Mouse (Mus musculus) gastrocnemius, postnatal 4 days (tissue): Measurements from ENCODE around the gene Rps6ka4. TPM values are rescaled to one million over a fixed set of nuclear protein-coding genes. Genes with fewer than 3 reads are reported as not detected.

Experiments used
- DNase-seq, 2 experiments: peaks; one replicate each; pipeline ENCODE4 v3.0.0; 2021 to 2022; ENCODE audit warnings: low spot score in 2 of 2, mixed read lengths in 2 of 2
- total RNA-seq, 2 experiments: library from RNA; stranded (reverse); gene quantifications; 2 replicates each; pipeline ENCODE4 v1.2.3; 2021

Gene Rps6ka4
- total RNA-seq, 2 experiments from 2014 or later = 17.8 to 18.7 TPM

DNA sequence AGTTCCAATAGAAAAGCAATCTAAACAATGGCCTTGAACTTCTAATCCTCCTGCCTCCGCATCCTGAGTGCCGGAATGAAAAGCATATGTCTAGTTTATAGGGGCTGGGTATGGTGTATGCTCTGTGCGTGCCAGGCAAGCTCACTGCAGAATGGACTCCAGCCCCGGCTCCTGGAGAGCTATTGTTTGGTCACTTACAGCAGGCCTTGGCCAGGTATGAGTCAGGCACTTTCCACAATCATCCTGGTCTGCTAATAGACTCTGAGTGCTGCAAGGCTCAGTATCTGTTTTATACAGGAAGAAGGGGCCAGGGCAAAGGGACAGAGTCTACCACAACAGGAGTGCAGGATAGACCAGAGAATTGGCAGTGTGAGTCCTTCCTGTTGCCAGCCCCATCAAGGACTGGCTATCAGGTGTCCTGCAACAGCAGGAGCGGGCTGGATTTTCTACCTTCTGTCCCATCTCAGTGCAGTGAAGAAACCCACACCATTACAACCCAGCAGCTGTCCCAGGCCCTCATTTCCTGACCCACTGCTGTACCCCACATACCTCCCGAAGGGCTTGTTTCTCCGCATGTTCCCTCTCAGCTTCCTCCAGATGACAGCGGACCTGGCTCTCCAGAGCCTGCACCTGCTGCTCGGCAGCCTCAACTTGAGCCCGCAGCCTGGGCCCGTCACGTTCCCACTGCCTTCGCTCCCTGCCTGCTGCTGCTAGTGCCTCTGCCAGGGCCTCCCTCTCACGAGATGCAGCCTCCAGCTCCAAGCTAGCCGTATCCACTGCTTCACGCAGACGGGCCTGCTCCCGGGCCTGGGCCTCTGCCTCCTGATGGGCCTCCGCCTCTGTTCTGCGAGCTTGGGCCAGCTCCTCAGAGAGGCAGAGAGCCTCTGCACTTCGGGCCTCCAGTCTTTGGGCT is 12.2 kb upstream of the Rps6ka4 start:
- DNase-seq = no peak

GRCm38 (mm10) chr19:6851497-6851896 is 11.1 kb upstream of the Rps6ka4 start:
- no peak for DNase-seq

DNA sequence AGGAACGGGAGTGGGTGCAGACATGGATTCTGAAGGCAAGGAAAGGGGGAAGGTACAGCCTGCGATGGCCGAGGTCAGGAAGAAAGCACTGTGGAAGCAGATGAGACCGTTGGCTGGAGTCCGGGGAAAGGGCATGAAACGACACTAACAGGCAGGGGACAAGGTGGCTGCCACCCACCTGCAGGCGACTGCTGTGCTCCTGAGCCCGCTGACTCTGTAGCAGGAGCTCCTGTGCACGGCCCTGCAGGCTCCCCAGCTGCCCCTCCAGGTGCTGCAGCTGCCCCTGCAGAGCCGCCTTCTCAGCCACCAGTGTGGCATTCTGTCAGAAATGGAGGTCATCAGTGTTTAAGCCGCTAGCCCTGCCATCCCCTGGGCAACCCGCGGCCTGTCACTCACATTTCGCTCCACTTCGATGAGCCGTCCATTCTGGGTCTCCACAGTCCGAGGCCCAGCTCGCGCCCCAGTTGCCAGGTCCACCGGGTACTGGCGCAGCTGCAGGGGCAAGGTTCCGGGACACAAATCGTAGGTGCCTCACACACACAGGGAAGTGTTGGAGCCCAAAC is 9.2 kb upstream of the Rps6ka4 start:
- no peak for DNase-seq

GRCm38 (mm10) chr19:6847841-6848517 is 7.5 kb upstream of the Rps6ka4 start:
- no peak for DNase-seq

DNA sequence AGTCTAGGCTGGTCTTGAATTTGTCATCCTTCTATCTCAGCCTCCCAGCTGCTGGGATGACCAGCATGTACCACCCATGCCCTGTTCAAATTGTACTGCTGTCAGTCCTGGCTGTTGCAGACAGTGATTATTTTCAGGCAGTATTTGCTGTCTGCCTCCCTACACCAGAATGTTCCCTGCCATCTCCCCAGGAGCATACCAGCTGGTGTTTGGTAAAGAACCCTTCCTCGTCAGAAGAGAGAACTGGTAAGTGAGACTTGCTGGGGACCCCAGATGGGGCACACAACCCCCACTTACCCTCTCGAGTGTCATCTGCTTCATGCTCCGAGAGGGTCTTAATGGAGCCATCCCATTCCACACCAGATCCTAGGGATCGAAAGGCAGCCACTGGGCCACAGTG is 5.6 kb upstream of the Rps6ka4 start:
- no peak for DNase-seq

DNA sequence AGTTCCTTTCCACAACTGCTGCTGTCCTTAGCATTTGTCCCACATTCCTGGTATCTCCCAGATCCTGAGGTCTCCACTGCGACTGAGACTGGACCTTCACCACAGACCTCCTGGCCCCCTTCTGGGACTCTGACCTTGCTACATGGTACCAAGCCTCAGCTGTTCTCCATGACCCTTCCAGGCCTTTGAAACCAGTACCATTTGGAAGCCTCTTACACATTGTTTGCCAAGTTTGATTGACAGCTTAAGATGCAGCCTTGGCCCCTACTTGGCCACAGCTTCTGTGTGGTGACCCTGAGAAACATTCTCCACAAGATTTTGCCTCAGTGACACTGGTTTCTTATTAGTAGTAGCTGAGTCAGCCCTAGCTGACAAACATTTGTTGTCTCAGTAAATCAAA is 1.9 kb upstream of the Rps6ka4 start:
- no peak for DNase-seq

DNA sequence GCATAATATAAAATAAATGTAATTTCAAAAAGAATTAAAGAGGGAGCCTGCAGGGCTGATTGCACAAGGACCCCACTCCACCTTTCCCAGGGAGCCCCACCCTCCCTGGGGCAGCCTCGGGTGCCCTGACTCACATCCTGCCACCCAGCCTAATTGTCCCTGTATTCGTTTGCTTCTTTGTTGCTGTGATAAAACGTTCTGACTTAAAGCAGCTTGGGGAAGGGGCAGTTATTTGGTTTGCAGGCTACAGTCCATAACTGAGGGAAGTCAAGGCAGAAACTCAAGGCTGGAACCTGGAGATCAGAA is 809 bp upstream of the Rps6ka4 start:
- DNase-seq = no peak

GRCm38 (mm10) chr19:6839615-6840474 is 591 bp downstream of the Rps6ka4 start:
- DNase-seq = no peak

DNA sequence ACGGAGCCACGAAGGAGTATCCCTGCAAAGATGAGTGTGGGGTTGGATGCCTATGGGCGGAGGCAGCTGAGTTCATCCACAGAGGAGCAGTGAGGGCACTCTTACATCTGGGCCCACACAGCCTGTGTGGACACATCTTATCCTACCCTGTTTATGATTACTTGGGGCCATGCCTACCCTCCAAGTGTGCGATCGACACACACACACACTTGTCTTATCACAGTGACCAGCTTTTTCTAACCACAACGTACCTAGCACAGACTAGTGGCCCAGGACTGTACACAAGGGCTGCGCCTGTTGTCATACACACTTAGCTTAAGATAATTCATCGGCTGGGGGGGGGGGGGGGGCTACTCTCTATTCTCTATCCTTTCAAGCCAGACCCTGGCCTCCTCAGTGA is 8.1 kb downstream of the Rps6ka4 start:
- DNase-seq = no peak

GRCm38 (mm10) chr19:6831331-6831730 is 9.1 kb downstream of the Rps6ka4 start:
- DNase-seq = no peak

DNA sequence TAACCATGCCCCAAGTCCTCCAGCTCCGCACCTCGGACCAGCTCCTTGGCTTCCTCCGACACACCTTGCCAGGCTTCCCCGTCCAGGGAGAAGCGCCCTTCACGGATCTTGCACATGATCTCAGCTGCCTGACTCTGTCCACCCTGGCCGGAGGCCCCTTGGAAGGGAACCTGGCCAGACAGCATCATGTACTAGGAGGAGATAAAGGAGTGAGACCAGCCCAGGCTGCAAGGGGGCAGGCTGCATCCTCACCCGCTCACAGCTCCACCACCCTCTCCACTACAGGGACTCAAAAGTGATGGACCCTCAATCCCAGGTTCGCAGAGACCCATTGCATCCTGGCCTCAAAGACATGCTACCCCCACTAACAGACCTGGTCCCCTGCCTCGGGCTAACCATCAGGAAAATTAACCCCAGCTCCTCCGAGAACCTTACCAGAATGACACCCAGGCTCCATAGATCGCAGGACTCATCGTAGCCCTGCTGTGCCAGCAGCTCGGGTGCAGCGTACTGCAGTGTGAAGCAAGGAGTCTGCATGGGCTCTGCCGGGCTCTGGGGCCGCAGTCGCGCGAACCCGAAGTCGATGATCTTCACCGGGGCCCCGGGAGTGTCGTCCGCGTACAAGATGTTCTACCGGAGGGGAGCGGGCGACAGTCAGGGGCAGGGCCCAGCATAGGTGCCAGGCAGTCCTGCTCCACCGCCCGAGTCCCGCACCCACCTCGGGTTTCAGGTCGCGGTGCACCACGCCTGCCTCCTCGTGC is 9.7 kb downstream of the Rps6ka4 start:
- no peak for DNase-seq

GRCm38 (mm10) chr19:6829870-6830555 is 10.4 kb downstream of the Rps6ka4 start:
- DNase-seq = no peak

DNA sequence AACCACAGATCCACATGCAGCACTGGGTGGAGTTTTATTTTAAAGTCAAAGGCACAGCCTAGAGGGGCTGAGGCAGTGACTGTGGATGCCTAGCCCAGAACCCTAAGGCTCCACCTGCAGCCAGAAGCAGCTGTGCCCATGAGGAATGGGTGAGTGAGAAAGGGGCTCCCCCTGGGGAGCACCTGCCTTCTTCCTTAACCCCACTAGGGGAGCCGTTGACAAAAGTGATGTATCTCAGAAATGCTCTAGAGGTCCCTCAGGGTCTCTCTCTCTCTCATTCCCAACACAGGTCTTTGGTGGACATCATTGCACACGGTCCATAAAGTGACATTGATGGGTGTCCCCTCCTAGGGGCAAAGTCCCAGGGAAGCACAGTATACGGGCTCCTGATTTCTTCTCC is 11.4 kb downstream of the Rps6ka4 start:
- no peak for DNase-seq

- no peak for DNase-seq
Observed at GRCm38 (mm10) chr19:6826601-6827000, 13.8 kb downstream of the Rps6ka4 start.

GRCm38 (mm10) chr19:6825384-6825783 is 15.1 kb downstream of the Rps6ka4 start:
- no peak for DNase-seq

DNA sequence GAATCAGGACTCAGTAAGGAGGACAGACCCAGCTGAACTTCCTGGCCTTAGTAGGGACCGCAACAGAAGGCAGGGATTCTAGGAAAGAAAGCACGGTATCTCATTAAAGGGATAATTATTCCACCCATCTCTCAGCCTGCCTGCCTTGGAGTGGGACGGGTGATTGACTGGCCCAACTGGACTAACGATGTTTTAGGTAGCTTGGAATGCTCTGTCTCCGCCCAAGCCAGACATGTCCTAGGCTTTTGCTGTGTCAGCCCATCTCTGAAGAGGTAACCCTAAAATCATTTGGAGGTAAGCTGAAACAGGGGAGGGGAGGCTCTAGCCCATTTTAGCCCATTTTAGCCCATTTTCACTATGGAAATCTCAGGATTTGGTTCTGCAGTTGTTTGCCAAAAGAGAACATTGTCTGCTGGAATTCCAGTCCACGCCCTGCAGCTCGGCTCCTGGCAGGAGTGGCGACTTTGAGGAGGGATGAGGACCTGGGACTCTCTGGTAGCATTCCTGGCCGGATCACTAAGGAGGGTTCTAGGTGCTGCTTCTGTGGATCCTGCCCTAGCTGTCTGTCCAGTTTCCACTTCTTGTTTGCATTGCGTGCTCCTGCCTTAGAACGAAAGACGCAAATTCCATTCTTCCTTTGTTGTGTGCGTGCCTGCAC is 19.8 kb downstream of the Rps6ka4 start:
- no peak for DNase-seq

- no peak for DNase-seq
Observed at GRCm38 (mm10) chr19:6819143-6819827, 21.2 kb downstream of the Rps6ka4 start.

DNA sequence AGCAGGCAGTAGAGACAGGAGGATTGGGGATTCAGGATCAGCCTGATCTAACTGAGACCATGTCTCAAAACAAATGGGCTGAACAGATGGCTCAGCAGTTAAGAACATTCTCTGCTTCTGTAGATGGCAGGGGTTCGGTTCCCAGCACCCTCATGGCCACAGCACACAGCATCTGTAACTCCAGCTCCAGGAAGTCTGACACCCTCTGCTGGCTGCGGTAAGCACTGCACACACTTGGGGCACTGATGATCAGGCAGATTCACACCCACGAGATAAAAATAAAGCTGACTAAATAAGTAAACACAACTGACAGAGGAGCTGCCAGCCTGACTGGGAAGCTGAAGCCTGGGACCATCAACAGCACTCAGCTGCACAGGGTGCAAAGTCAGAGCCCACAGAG is 25.5 kb downstream of the Rps6ka4 start:
- DNase-seq = no peak

DNA sequence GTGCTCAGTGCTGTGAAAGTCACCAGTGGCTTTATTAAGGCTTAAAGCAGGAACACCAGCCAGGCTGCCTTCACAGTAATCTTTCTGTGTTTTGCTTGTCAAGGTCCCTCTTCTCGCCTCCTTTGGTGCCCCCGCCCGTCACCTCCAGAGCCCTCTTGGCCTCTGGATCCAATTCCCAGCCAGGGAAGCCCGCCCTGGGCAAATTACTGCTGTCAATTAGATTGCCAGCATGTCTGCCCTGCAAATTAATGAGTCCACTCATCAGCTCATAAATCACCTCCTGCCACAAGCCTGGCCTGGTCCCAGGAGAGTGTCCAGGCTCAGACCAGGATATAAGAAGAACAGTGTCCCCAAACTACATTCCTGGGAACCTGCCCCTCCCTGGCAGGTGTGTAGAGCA is 26.1 kb downstream of the Rps6ka4 start:
- DNase-seq = no peak
